Mouse (Mus musculus) cortical plate, adult 2 months (tissue): ENCODE measurements at regions not wholly inside any gene's neighbourhood (a gene's known extent, or its start where the extent isn't known, plus 50 kb on each side); places are given as distances from the start of the nearest gene placed in this dataset.
"Not testable (repeated sequence)": the region's sequence is repeated elsewhere in the genome, so short reads cannot be mapped to it uniquely, and the experiment has no call there.

Experiments
- H3K27ac ChIP-seq: fragments of 200-500 bp; 2 replicates; pipeline ENCODE4 v1.5.1; 2012; ENCODE audit warnings: low read length, control low read depth, inconsistent platforms; ENCODE audit not compliant: insufficient read depth
- H3K4me1 ChIP-seq: fragments of 200-500 bp; 2 replicates; pipeline ENCODE4 v1.6.1; 2011; ENCODE audit warnings: low read length; ENCODE audit not compliant: control insufficient read depth, insufficient read depth
- H3K4me3 ChIP-seq: fragments of 200-500 bp; 2 replicates; pipeline ENCODE4 v1.5.1; 2011; ENCODE audit warnings: mild to moderate bottlenecking, low read length, control low read depth; ENCODE audit not compliant: insufficient read depth
- CTCF ChIP-seq: fragments of 200-500 bp; IDR thresholded peaks from 2 replicates; pipeline ENCODE4 v1.5.1; 2011; ENCODE audit warnings: mild to moderate bottlenecking, control low read depth, low read length; ENCODE audit not compliant: insufficient read depth; ENCODE audit errors: extremely low read depth
- POLR2A ChIP-seq: fragments of 200-500 bp; IDR thresholded peaks from 2 replicates; pipeline ENCODE4 v1.6.1; 2011; ENCODE audit warnings: mild to moderate bottlenecking, low read length, control low read depth; ENCODE audit not compliant: insufficient read depth; ENCODE audit errors: extremely low read depth

DNA sequence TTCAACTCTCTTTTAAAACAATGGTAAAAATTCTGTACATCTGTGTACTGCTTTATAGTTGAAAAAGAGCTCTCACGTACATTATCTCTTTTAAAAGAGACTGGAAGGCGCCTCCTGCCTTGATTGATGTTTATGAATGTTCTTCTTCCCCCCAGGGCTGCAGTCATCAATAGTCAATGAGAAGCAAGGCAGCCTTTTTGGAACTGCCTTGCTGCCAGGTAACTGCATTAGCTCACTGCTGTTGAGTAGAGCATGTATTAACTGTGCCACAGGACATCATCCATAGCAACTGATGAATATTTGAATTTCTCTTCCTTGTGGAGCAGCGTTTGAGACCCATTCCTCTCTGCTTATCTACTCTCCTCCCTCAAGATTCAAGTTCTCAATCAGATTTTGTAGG lies 387.2 kb upstream of the Pou3f2 start:
- Histone ChIP-seq H3K4me3 (no peak overlapping the region), H3K27ac (no peak overlapping the region), H3K4me1 (no peaks in the 10 kb centered on the region)
- TF ChIP-seq POLR2A: no peak
- TF ChIP-seq CTCF: no peak

DNA sequence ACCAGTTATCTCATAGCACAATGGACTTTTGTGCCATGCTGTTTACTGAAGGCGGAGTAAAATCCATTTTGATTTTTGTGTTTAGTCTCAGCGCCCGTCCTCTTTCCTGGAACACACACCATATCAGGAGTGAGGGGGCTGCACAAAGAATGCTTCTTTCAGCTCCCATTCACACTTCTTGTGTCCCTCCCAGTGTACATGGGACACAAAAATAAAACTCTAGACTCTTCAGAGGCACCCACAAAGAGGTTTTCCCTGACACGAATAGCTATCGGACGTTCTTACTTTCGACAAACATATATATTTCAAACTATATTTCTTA lies 347.9 kb upstream of the Pou3f2 start:
- no peak overlapping the region for H3K27ac ChIP-seq
- TF ChIP-seq CTCF (no peak), POLR2A (no peak)
- H3K4me3 ChIP-seq: no peak overlapping the region

DNA sequence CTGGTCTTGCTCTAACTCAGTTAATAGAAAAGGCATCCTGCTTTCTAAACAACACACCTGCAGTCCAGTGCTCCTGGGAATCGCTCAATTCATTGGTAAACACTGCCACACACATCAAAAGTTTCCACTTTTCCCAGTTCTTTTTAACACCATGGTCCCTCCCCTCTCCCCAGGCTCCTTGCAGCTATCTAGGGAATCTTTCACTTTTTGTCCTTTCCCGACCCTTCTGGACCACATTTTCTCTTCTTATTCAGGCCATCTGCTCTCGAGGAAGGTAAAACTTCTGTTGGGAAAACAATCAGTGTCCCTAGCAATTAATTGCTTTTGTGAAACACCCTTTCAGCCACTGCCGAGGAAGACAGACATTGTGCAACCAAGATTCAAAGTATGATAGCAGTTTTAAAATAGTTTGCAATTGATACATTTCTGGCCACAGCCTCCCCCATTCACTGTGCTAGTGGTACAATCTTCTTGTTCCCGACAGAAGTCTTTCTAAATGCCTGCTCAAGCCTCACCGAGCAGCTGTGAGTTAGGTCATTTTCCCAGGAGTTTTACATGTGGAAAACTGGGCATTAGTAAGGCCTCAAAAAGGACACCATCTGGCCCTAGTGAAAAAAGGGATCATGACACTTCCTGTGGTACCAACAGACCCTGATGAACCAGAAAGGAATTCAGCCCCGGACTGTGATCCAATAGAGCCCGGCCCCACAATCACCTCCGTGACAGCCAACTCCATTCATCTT lies 347.4 kb upstream of the Pou3f2 start:
- Histone ChIP-seq H3K4me1 (no peaks in the 10 kb centered on the region), H3K27ac (no peak overlapping the region), H3K4me3 (no peak overlapping the region)
- TF ChIP-seq POLR2A: no peak
- no peak for TF ChIP-seq CTCF

More for the DNA sequence above, 347.9 kb upstream of the Pou3f2 start:
- H3K4me1 ChIP-seq: no peaks in the 10 kb centered on the region

DNA sequence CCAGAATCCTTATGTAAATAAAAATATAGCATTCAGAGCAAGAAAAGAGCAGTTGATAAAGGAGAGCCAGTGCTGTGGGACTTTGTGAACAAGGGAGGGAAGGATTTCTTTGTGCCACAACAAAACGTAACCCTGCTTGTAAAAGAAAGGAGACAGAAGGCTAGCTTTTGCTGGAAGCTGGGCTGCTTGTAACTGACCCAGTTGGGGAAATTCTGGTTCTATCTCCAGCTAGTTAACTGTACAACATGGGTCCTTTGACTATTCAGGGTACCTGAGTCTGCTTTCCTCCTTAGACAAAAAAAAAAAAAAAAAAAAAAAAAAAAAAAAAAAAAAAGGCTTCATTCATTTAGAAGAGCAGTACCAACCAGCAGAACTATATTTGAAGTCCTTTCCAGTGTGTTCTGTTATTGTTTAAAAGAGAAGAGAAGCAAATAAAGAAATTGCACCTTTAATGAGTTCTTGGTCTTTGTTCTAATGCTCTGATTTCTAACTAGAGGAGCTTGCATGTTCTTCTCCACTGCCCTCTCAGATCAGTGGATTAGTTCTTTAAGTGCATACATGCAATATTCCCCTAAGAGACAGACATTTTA lies 345.8 kb upstream of the Pou3f2 start:
- no peak overlapping the region for H3K27ac ChIP-seq
- no peak overlapping the region for H3K4me3 ChIP-seq
- TF ChIP-seq CTCF: no peak
- no peaks in the 10 kb centered on the region for H3K4me1 ChIP-seq

DNA sequence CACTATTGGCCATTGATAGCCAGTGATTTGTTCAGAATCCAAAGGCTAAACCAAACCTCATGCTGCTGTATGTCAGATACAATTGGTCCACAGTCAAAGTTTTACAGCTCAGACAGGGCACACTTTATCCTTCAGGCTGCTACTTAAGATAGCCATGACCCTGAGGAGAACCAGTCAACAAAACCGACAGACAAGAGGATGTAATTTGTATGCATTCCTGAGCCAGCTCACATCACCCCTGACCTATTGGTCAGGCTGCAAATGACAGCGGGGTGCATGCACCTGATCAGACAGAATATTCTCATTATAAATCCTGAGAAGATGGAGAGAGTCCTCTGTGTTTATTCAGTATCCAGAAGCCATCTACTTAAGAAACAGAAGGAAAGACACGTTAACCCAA lies 315.5 kb upstream of the Pou3f2 start:
- H3K4me1 ChIP-seq: no peaks in the 10 kb centered on the region
- TF ChIP-seq CTCF: no peak
- no peak for TF ChIP-seq POLR2A
- H3K4me3 ChIP-seq: no peak overlapping the region
- H3K27ac ChIP-seq: no peak overlapping the region

DNA sequence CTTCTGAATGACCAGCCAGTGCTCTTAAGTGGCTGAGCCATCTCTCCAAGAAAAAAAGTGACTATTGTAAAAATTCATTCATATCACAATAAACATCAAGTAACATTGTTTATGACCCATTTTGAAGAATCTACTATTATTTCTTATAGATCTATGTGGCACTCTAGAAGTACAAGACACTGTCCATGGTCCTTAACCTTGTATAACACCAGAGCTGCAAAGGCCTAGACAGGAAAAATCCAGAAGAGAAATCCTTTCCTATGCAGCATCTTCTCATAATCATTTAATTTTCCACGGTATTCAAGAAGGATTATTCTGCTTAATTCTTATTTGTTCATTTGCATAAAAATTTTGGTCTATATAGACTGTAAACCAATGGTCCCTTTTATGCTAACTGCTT lies 304.7 kb upstream of the Pou3f2 start:
- no peaks in the 10 kb centered on the region for H3K4me1 ChIP-seq
- no peak overlapping the region for H3K4me3 ChIP-seq
- no peak for TF ChIP-seq POLR2A
- no peak for TF ChIP-seq CTCF
- H3K27ac ChIP-seq: no peak overlapping the region

DNA sequence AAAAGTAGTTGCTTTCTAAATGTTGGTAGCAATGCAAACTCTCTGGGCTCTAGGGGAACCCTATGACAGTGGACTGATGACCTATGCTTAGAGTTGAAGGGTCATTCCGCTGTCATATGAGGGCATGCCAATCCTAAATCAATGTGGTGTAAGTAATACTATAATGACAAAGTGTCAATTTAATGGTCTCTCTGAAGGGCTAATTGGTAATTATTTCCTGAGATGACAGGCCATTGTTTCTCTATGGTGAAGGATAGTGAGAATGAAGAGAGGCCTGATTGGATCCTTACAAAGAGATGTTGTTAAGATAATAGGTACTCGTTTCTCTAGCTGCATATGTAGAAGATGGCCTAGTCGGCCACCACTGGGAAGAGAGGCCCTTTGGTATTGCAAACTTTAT lies 299.7 kb upstream of the Pou3f2 start:
- H3K4me3 ChIP-seq: no peak overlapping the region
- no peak overlapping the region for H3K27ac ChIP-seq
- no peak for TF ChIP-seq POLR2A
- no peak for TF ChIP-seq CTCF
- no peaks in the 10 kb centered on the region for H3K4me1 ChIP-seq

DNA sequence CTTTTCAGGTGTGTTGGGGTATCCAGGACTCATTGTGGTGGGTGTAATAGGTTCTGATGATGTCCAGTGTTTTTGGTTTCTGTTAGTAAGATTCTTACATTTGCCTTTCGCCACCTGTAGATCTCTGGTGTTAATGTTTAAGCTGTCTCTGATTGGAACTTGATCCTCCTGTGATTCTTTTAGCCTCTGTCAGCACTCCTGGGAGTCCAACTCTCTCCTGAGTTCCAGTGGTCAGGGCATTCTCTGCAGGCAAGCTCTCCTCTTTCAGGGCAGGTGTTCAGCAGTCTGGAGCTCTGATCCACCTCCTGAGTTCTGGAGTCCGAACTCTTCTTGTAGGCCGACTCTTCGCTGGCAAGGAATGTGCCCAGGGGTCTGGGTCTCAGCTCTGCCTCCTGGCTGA lies 274.9 kb upstream of the Pou3f2 start:
- not testable (repeated sequence) for H3K4me1 ChIP-seq, H3K4me3 ChIP-seq, H3K27ac ChIP-seq
